Mouse (Mus musculus) urinary bladder, postnatal 36 days (tissue): Measurements from ENCODE around the gene Arf6.
A peak's percentile ranks its signal among the peaks of the same experiment; 100 is the strongest.

Experiments
- DNase-seq, 2 experiments: peaks; one replicate each; pipeline ENCODE4 v3.0.0; 2022; ENCODE audit warnings: low spot score in 2 of 2, mixed read lengths in 1 of 2

The Arf6 gene

GRCm38 (mm10) chr12:69413303-69413702 is 41.4 kb downstream of the Arf6 start:
- DNase-seq = no peak

GRCm38 (mm10) chr12:69414826-69415572 is 43.0 kb downstream of the Arf6 start:
- DNase-seq = no peak

GRCm38 (mm10) chr12:69416793-69417192 is 44.8 kb downstream of the Arf6 start:
- peak in 1 of 2 experiments; percentile 13 for DNase-seq

- no peak for DNase-seq
Measured at GRCm38 (mm10) chr12:69417701-69418291, 45.8 kb downstream of the Arf6 start.

- DNase-seq = no peak
Measured at GRCm38 (mm10) chr12:69418606-69419005, 46.7 kb downstream of the Arf6 start.

GRCm38 (mm10) chr12:69419017-69419605 is 47.2 kb downstream of the Arf6 start:
- peak; percentile 23 to 43 for DNase-seq

- DNase-seq = no peak
Measured at GRCm38 (mm10) chr12:69419606-69420005, 47.7 kb downstream of the Arf6 start.

GRCm38 (mm10) chr12:69420716-69421115 is 48.8 kb downstream of the Arf6 start:
- DNase-seq = no peak

- peak; percentile 61 to 65 for DNase-seq
Measured at GRCm38 (mm10) chr12:69422827-69423537, 51.0 kb downstream of the Arf6 start.
